Mouse (Mus musculus) MEL (cell line): Measurements from ENCODE around the gene Dnajc25. TPM values are rescaled to one million over a fixed set of nuclear protein-coding genes. Genes with fewer than 3 reads are reported as not detected.

ENCODE experiments used
- DNase-seq: peaks from one replicate; pipeline ENCODE4 v3.0.0; 2011; ENCODE audit warnings: low read depth, low spot score
- H3K27ac ChIP-seq: 2 replicates; pipeline ENCODE4 v1.5.1; 2012; ENCODE audit warnings: low read depth, mild to moderate bottlenecking, control low read depth, low read length, moderate library complexity; ENCODE audit not compliant: control insufficient read depth
- H3K27me3 ChIP-seq, 2 experiments: fragments of 150-350 bp in 1 of 2; sonication (generic) in 1 of 2; 2 replicates each; pipeline ENCODE4 v1.6.1; 2012; ENCODE audit warnings: low read length in 2 of 2, mild to moderate bottlenecking in 2 of 2, improper control_type of control experiment in 1 of 2, moderate library complexity in 1 of 2; ENCODE audit not compliant: insufficient read depth in 2 of 2, control insufficient read depth in 1 of 2
- H3K36me3 ChIP-seq, 2 experiments: 2 replicates each; pipeline ENCODE4 v1.6.1; 2012 to 2014; ENCODE audit warnings: low read length in 2 of 2, improper control_type of control experiment in 1 of 2, inconsistent platforms in 1 of 2, mild to moderate bottlenecking in 1 of 2; ENCODE audit not compliant: insufficient read depth in 2 of 2, control insufficient read depth in 1 of 2
- H3K4me1 ChIP-seq, 2 experiments: fragments of 150-350 bp in 1 of 2; sonication (generic) in 1 of 2; 2 replicates each; pipeline ENCODE4 v1.6.1; 2012; ENCODE audit warnings: low read length in 2 of 2, improper control_type of control experiment in 1 of 2, mild to moderate bottlenecking in 1 of 2; ENCODE audit not compliant: insufficient read depth in 2 of 2, control insufficient read depth in 1 of 2
- H3K4me3 ChIP-seq, 2 experiments: fragments of 150-350 bp in 1 of 2; sonication (generic) in 1 of 2; 2 replicates each; pipeline ENCODE4 v1.5.1; 2012; ENCODE audit warnings: low read depth in 2 of 2, low read length in 2 of 2, mild to moderate bottlenecking in 2 of 2, moderate library complexity in 2 of 2, control low read depth in 1 of 2, improper control_type of control experiment in 1 of 2; ENCODE audit not compliant: control insufficient read depth in 1 of 2, insufficient read depth in 1 of 2
- H3K79me2 ChIP-seq: 2 replicates; pipeline ENCODE4 v1.6.1; 2012; ENCODE audit warnings: mild to moderate bottlenecking, low read length, moderate library complexity; ENCODE audit not compliant: control insufficient read depth, poor library complexity, insufficient read depth
- H3K9ac ChIP-seq: 2 replicates; pipeline ENCODE4 v1.6.1; 2012; ENCODE audit warnings: low read depth, mild to moderate bottlenecking, control low read depth, low read length, moderate library complexity; ENCODE audit not compliant: control insufficient read depth, poor library complexity, severe bottlenecking
- H3K9me3 ChIP-seq: fragments of 150-350 bp; sonication (generic); replicated peaks from 2 replicates; pipeline ENCODE4 v1.6.1; 2012; ENCODE audit warnings: mild to moderate bottlenecking, low read length, improper control_type of control experiment, moderate library complexity; ENCODE audit not compliant: insufficient read depth
- BHLHE40 ChIP-seq: IDR thresholded peaks from 2 replicates; pipeline ENCODE4 v1.6.1; 2012; ENCODE audit warnings: low read depth, mild to moderate bottlenecking, inconsistent platforms, low read length, improper control_type of control experiment, borderline replicate concordance
- CHD1 ChIP-seq: IDR thresholded peaks from 2 replicates; pipeline ENCODE4 v1.6.1; 2012; ENCODE audit warnings: low read depth, mild to moderate bottlenecking, inconsistent platforms, low read length, improper control_type of control experiment
- CHD2 ChIP-seq: IDR thresholded peaks from 2 replicates; pipeline ENCODE4 v1.6.1; 2011; ENCODE audit warnings: low read length, improper control_type of control experiment
- CTCF ChIP-seq, 3 experiments: IDR thresholded peaks in 2 of 3; conservative IDR thresholded peaks in 1 of 3; 2 replicates each; pipeline ENCODE4 v1.5.1; 2011 to 2012; ENCODE audit warnings: low read length in 3 of 3, low read depth in 2 of 3, mild to moderate bottlenecking in 2 of 3, improper control_type of control experiment in 1 of 3, inconsistent platforms in 1 of 3, mixed read lengths in 1 of 3, moderate library complexity in 1 of 3; ENCODE audit not compliant: control insufficient read depth in 1 of 3, insufficient read depth in 1 of 3, poor library complexity in 1 of 3, severe bottlenecking in 1 of 3
- E2F4 ChIP-seq: IDR thresholded peaks from 2 replicates; pipeline ENCODE4 v1.6.1; 2011; ENCODE audit warnings: low read depth, low read length, improper control_type of control experiment, borderline replicate concordance
- EP300 ChIP-seq, 2 experiments: IDR thresholded peaks; 2 replicates each; pipeline ENCODE4 v1.6.1; 2011; ENCODE audit warnings: improper control_type of control experiment in 2 of 2, low read length in 2 of 2, low read depth in 1 of 2, mild to moderate bottlenecking in 1 of 2
- ETS1 ChIP-seq: IDR thresholded peaks from 2 replicates; pipeline ENCODE4 v1.6.1; 2012; ENCODE audit warnings: low read depth, mild to moderate bottlenecking, inconsistent platforms, low read length, improper control_type of control experiment, moderate library complexity
- GABPA ChIP-seq: IDR thresholded peaks from 2 replicates; pipeline ENCODE4 v1.6.1; 2012; ENCODE audit warnings: low read depth, mild to moderate bottlenecking, inconsistent platforms, low read length, improper control_type of control experiment, moderate library complexity
- GATA1 ChIP-seq: IDR thresholded peaks from 2 replicates; pipeline ENCODE4 v1.6.1; 2011; ENCODE audit warnings: low read depth, low read length, improper control_type of control experiment
- HCFC1 ChIP-seq: IDR thresholded peaks from 2 replicates; pipeline ENCODE4 v1.6.1; 2012; ENCODE audit warnings: low read depth, mild to moderate bottlenecking, inconsistent platforms, low read length, improper control_type of control experiment, moderate library complexity
- JUND ChIP-seq: IDR thresholded peaks from 2 replicates; pipeline ENCODE4 v1.6.1; 2011; ENCODE audit warnings: low read depth, mild to moderate bottlenecking, improper control_type of control experiment, low read length
- KAT2A ChIP-seq: conservative IDR thresholded peaks from 2 replicates; pipeline ENCODE4 v1.6.1; 2012; ENCODE audit warnings: low read depth, low read length, improper control_type of control experiment, inconsistent platforms
- MAX ChIP-seq: IDR thresholded peaks from 2 replicates; pipeline ENCODE4 v1.6.1; 2011; ENCODE audit warnings: low read length, improper control_type of control experiment
- MAZ ChIP-seq: IDR thresholded peaks from 2 replicates; pipeline ENCODE4 v1.6.1; 2012; ENCODE audit warnings: low read depth, mild to moderate bottlenecking, inconsistent platforms, low read length, improper control_type of control experiment
- MXI1 ChIP-seq: IDR thresholded peaks from 2 replicates; pipeline ENCODE4 v1.6.1; 2011; ENCODE audit warnings: mild to moderate bottlenecking, low read depth, low read length, improper control_type of control experiment
- MYB ChIP-seq: IDR thresholded peaks from 2 replicates; pipeline ENCODE4 v1.6.1; 2011; ENCODE audit warnings: mild to moderate bottlenecking, low read depth, low read length, improper control_type of control experiment
- NRF1 ChIP-seq: IDR thresholded peaks from 2 replicates; pipeline ENCODE4 v1.6.1; 2014; ENCODE audit warnings: low read depth, mild to moderate bottlenecking, inconsistent platforms, low read length, improper control_type of control experiment, moderate library complexity; ENCODE audit not compliant: poor library complexity, insufficient read depth, severe bottlenecking
- POLR2A ChIP-seq, 2 experiments: IDR thresholded peaks; 2 replicates each; pipeline ENCODE4 v1.6.1; 2011 to 2012; ENCODE audit warnings: low read length in 2 of 2, mild to moderate bottlenecking in 2 of 2, control low read depth in 1 of 2, improper control_type of control experiment in 1 of 2, low read depth in 1 of 2, moderate library complexity in 1 of 2; ENCODE audit not compliant: control insufficient read depth in 1 of 2, insufficient read depth in 1 of 2, poor library complexity in 1 of 2
- POLR2AphosphoS5 ChIP-seq: IDR thresholded peaks from 2 replicates; pipeline ENCODE4 v1.6.1; 2012; ENCODE audit warnings: low read depth, borderline replicate concordance, mild to moderate bottlenecking, inconsistent platforms, low read length, moderate library complexity, mixed read lengths
- RAD21 ChIP-seq: IDR thresholded peaks from 2 replicates; pipeline ENCODE4 v1.6.1; 2011; ENCODE audit warnings: mild to moderate bottlenecking, low read depth, low read length, improper control_type of control experiment
- RCOR1 ChIP-seq: IDR thresholded peaks from 2 replicates; pipeline ENCODE4 v1.6.1; 2012; ENCODE audit warnings: low read depth, mild to moderate bottlenecking, inconsistent platforms, low read length, improper control_type of control experiment
- SIN3A ChIP-seq: IDR thresholded peaks from 2 replicates; pipeline ENCODE4 v1.6.1; 2012; ENCODE audit warnings: low read length, improper control_type of control experiment, inconsistent platforms
- SMC3 ChIP-seq: IDR thresholded peaks from 2 replicates; pipeline ENCODE4 v1.6.1; 2011; ENCODE audit warnings: low read depth, low read length, improper control_type of control experiment
- TBP ChIP-seq: IDR thresholded peaks from 2 replicates; pipeline ENCODE4 v1.8.0; 2011; ENCODE audit warnings: low read depth, low read length, improper control_type of control experiment
- TCF12 ChIP-seq: IDR thresholded peaks from 2 replicates; pipeline ENCODE4 v1.6.1; 2014; ENCODE audit warnings: low read depth, mild to moderate bottlenecking, inconsistent platforms, low read length, improper control_type of control experiment, moderate library complexity
- USF1 ChIP-seq: IDR thresholded peaks from 2 replicates; pipeline ENCODE4 v1.6.1; 2014; ENCODE audit warnings: low read depth, mild to moderate bottlenecking, inconsistent platforms, low read length, improper control_type of control experiment, moderate library complexity
- USF2 ChIP-seq, 2 experiments: IDR thresholded peaks; 2 replicates each; pipeline ENCODE4 v1.6.1; 2011 to 2012; ENCODE audit warnings: improper control_type of control experiment in 2 of 2, low read length in 2 of 2, borderline replicate concordance in 1 of 2, inconsistent platforms in 1 of 2, low read depth in 1 of 2, mild to moderate bottlenecking in 1 of 2; ENCODE audit not compliant: insufficient read depth in 1 of 2
- ZC3H11A ChIP-seq: IDR thresholded peaks from 2 replicates; pipeline ENCODE4 v1.6.1; 2012; ENCODE audit warnings: low read depth, mild to moderate bottlenecking, inconsistent platforms, low read length, improper control_type of control experiment
- ZKSCAN1 ChIP-seq: IDR thresholded peaks from 2 replicates; pipeline ENCODE4 v1.6.1; 2012; ENCODE audit warnings: low read depth, mild to moderate bottlenecking, inconsistent platforms, low read length, improper control_type of control experiment, moderate library complexity
- ZMIZ1 ChIP-seq: IDR thresholded peaks from 2 replicates; pipeline ENCODE4 v1.6.1; 2012; ENCODE audit warnings: low read depth, mild to moderate bottlenecking, inconsistent platforms, low read length, improper control_type of control experiment, moderate library complexity
- ZNF384 ChIP-seq: IDR thresholded peaks from 2 replicates; pipeline ENCODE4 v1.6.1; 2012; ENCODE audit warnings: low read depth, mild to moderate bottlenecking, inconsistent platforms, low read length, improper control_type of control experiment
- polyA plus RNA-seq, 2 experiments: library from polyadenylated mRNA; stranded (reverse) in 1 of 2; unstranded in 1 of 2; fragments of >175 nt in 1 of 2; fragments of >200 nt in 1 of 2; gene quantifications; 2 replicates each; pipeline versions ENCODE4 v1.2.1 to v1.2.4; 2012; ENCODE audit warnings: low replicate concordance in 2 of 2, low read depth in 1 of 2; ENCODE audit not compliant: insufficient read length in 2 of 2, insufficient read depth in 1 of 2, missing spikeins in 1 of 2
- total RNA-seq: library from RNA; depleted of rRNA; stranded (reverse); fragments of 300-350 nt; gene quantifications from 2 replicates; pipeline ENCODE4 v1.2.3, GENCODE M21; 2012

The Dnajc25 gene
- total and polyA plus RNA-seq, 3 experiments, result 6.6 to 11.8 TPM; not detected in 1

DNA sequence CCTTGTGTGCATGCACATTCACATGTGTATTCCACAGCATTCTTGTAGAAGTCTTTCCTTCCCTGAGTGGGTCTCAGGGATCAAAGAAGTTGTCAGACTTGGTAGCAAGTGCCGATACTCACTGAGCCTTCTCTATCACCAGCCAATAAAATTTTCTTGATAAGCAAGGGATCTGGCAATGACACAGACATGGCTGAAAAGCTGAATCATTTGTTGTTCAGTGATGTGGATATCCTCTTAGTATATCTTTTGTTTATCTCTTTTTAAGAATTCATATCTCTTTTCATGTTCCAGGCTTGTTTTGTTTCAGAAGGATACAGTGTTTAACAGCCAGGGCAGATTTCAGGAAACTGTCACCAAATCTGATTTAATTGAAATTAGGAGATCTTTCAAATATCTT is 3.8 kb downstream of the Dnajc25 start:
- H3K36me3 ChIP-seq, result peaks cover 0 to 14% of the 10 kb centered on the region in 2 experiments; a peak in 2 of 4 replicates
- no peak overlapping the region for H3K9ac ChIP-seq
- peaks cover 7% of the 10 kb centered on the region for H3K79me2 ChIP-seq
- no peaks in the 10 kb centered on the region for H3K27me3 ChIP-seq
- H3K9me3 ChIP-seq, result no peaks in the 10 kb centered on the region
- TF ChIP-seq GATA1 (peak; percentile 67), EP300 (IDR thresholded peaks at IDR 0.05; ENCODE audit: low read depth in 1 of 2, low read length in 2 of 2) (peak; percentile 39 to 43; a peak in 1 of 4 replicates), CHD2 (no peak), GABPA (no peak), ETS1 (peak; percentile 63), TCF12 (0 out of 2 replicates have a peak, but pooled peaks have one; percentile 16), ZNF384 (no peak), ZKSCAN1 (no peak), RCOR1 (peak; percentile 70)
- H3K4me3 ChIP-seq, result peak overlapping the region in 1 of 2 experiments; percentile 12; a peak in 1 of 4 replicates
- peak; percentile 47 for DNase-seq
- H3K4me1 ChIP-seq, result peaks cover 7 to 17% of the 10 kb centered on the region in 2 experiments
- H3K27ac ChIP-seq, result no peak overlapping the region

DNA sequence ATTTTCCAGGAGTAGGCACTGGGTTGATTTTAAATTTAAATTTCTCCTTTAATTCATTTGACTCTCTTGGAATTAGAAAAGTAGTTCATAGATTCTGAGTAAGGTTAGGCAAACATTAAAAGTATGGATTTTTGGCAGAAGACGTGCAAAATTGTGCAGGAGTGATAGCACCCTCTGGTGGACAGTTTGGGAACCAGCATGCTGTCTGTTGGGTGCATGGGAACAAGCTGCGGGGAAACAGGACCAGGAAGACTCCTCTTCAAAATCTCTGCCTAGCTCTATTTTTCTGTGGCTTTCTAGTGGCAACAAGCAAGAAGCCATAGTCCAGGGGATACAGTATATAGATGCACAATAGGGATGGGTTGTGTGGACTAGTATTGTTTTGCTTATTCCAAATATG is 4.8 kb downstream of the Dnajc25 start:
- Histone ChIP-seq H3K27me3 (no peaks in the 10 kb centered on the region), H3K79me2 (peaks cover 16% of the 10 kb centered on the region), H3K9me3 (no peaks in the 10 kb centered on the region), H3K4me3 (no peak overlapping the region), H3K27ac (no peak overlapping the region), H3K36me3 (peaks cover 0 to 19% of the 10 kb centered on the region in 2 experiments; a peak in 2 of 4 replicates), H3K4me1 (peaks cover 10 to 20% of the 10 kb centered on the region in 2 experiments), H3K9ac (no peak overlapping the region)
- peak; percentile 87 for DNase-seq
- TF ChIP-seq GATA1, result no peak
- TF ChIP-seq ZC3H11A, result peak; percentile 66
- no peak for TF ChIP-seq TCF12
- no peak for TF ChIP-seq POLR2AphosphoS5
- TF ChIP-seq CHD2, result no peak
- peak; percentile 53; the same call in 1 of the 2 replicates for TF ChIP-seq SIN3A
- TF ChIP-seq RAD21, result peak; percentile 82
- TF ChIP-seq USF1, result no peak
- TF ChIP-seq NRF1, result no peak
- no peak for TF ChIP-seq KAT2A
- no peak for TF ChIP-seq CHD1
- no peak for TF ChIP-seq EP300 (IDR thresholded peaks at IDR 0.05; ENCODE audit: low read depth in 1 of 2, low read length in 2 of 2)
- TF ChIP-seq ZKSCAN1, result no peak
- TF ChIP-seq ZMIZ1, result no peak
- no peak for TF ChIP-seq GABPA
- TF ChIP-seq HCFC1, result no peak
- TF ChIP-seq SMC3, result peak; percentile 94
- no peak for TF ChIP-seq MYB
- no peak for TF ChIP-seq MAZ
- no peak for TF ChIP-seq BHLHE40
- TF ChIP-seq ZNF384, result no peak
- no peak for TF ChIP-seq JUND
- TF ChIP-seq MXI1, result peak; percentile 71
- no peak for TF ChIP-seq E2F4
- TF ChIP-seq TBP, result no peak
- TF ChIP-seq CTCF (IDR thresholded peaks at IDR 0.05 in 2 of 3, conservative IDR thresholded peaks at IDR 0.05 in 1 of 3; ENCODE audit: control insufficient read depth in 1 of 3, insufficient read depth in 1 of 3, low read depth in 2 of 3, low read length in 3 of 3, poor library complexity in 1 of 3, severe bottlenecking in 1 of 3), result peak; percentile 92 to 93 (median 93)
- no peak for TF ChIP-seq USF2 (IDR thresholded peaks at IDR 0.05; ENCODE audit: borderline replicate concordance in 1 of 2, insufficient read depth in 1 of 2, low read depth in 1 of 2, low read length in 2 of 2)
- no peak for TF ChIP-seq POLR2A (IDR thresholded peaks at IDR 0.05; ENCODE audit: control insufficient read depth in 1 of 2, insufficient read depth in 1 of 2, low read depth in 1 of 2, low read length in 2 of 2, poor library complexity in 1 of 2)
- TF ChIP-seq ETS1, result no peak
- no peak; the same call in 1 of the 2 replicates for TF ChIP-seq MAX
